Mouse (Mus musculus): ENCODE results near the gene Lypd6. TPM values are rescaled to one million over a fixed set of nuclear protein-coding genes. Genes with fewer than 3 reads are reported as not detected.

Gene Lypd6
- total RNA-seq, 1 experiment from 2014 or later = 23.3 TPM

DNA sequence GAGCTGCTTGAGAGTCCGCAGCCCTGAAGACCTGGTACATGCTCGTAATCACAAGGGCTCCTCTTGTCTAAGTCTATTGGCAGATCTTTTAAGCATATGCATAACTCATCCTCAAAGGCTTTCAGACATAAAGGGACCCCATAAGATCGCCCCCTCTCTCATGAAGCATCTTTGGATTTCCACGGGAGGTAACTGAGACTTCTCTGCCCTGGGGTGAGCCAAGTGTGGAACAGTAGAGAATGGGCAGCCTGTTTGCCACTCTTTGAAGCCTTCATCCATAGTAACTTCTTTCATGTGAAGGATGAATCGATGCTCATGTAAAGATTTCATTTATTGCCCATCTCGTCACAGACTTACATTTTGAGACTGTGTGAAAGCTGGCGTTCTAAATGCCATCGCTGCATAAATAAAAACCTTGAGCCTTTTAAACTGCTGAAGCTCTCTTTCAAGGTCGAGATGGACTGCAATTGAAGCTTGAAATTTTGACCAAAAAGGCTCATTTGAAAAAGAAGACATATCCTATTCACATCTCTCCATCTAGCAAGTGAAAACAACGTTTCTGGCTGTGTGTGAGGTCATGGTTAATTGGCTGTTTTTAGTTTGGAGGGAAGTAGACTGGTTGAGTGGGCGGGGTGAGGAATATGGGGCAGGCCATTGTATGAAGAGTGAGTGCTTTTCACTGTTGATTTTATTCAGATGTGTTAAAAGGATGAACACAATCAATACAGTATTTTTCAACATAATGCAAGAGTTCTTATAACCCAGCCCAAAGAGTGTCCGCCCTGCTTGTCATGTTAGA is 107.7 kb downstream of the Lypd6 start:
- DNase-seq = no peak

DNA sequence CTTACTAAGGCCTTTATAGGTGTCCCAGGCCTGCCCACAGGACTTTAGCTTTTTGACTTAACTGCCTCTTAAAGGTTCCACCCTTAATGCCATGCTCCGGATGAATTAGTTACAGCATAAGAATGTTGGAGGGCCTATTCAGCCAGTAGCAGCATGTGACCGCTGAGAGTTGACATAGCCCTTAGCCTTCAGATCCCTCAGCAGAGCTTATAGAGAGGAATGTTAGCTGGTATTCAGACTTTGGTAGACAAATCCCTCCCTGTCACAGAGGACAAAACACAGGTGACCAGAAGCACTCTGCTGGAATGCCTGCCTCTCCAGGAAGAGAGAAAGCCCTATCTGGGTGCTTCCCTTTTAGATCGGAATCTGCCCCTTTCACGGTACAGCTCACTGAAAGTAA is 109.5 kb downstream of the Lypd6 start:
- DNase-seq = no peak

DNA sequence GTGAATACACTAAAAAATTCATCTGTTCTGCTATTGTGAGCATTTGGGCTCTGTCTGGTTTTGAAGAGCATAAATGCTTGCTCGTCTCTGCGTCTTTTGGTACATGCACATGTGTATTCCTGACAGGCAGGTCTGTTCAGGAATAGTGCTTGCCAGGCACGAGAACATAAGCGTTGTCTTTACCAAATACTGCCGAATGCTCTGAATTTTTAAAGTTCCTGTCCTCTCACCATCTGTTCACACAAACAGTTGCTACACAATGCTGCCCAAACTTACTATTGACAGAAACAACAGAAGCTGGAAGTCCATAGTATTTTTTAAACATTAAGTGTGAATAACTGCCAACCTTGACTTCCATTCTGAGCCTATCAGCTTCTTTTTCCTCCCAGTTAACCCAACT is 112.9 kb downstream of the Lypd6 start:
- DNase-seq = no peak

DNA sequence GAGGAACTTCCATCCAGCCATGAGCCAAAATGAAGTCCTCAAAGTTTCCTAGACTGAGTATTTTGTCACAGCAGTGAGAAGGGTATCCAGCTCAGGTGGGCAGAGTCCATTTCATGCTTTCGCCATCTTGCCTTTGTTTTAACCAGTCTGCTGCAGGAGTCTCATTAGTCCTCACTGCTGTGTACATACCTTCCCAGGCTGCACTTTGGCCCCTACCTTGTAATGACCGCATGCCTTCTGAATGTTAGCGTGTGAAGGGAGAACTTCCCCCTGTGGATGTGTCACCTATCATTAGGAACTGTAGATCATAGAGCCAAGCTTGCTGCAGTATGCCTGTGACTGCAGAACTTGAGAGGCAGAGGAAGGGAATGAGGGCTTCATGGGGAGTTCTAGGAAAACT is 114.2 kb downstream of the Lypd6 start:
- DNase-seq = no peak

DNA sequence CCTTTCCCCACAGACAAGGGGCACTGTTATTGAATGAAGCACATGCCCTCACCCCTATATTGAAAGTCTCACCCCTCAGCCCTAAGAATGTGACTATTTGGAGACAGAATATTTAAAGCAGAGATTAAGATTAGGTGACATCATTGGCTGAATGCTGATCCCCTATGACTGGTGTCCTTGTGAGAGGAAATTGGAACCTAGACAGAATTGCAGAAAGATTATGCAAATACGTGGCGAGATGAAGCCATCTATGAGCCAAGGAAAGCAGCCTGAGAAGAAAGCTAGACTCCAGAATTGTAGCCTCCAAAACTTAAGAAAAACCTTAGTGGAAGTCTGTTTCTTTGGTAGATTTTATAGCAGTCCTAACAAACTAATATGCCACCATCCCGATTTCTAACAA is 115.1 kb downstream of the Lypd6 start:
- no peak for DNase-seq

DNA sequence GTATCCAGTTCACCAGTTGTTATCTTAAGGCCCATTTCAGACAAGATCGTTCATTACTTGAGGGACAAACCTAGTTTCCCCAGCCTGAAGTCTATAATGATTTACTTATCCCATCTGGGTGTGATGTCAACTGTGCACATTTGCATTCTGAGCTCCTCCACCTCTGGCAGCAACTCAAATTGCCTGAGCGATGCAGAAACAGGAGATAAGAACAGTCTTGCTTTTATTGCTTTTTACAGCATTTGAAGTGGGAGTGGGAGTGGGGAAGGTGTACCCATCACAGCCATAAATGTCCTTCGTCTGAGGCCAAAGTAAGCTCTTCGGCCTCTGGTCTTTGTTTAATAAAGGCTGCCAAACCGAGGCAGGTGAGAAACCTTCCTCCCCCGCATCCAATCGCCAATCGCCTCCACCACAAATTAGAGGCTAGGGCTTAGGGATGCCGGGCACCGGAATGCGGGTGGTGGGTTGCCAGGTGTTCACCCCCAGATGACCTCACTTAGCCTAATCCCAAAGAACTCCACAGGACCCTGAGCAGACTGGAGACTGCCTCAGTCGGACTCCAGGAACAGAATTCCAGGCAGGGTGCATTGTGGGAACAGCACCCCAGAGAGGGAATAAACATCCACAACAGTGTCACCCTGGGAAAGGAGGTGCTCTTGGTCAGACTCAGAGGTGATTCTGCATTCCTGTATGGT is 120.6 kb downstream of the Lypd6 start:
- DNase-seq = no peak

DNA sequence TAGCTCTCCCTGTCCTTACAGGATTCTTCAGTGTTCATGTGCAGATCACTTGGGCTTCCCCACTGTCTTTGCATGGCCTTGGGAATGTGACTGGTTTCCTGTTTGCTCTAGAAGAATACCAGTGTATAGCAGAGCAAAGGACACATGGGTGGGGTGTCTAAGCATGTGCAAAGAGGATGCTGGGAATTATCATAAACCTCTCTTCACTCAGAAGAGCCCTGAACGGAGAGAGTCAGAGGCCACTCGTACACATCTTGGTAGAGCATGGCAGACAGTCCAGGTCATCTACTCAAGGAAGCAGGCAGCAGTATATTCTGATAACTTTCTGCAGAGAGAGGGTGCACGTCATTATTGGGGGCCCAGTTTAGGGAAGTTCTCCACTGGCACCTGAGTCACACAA is 122.6 kb downstream of the Lypd6 start:
- no peak for DNase-seq

DNA sequence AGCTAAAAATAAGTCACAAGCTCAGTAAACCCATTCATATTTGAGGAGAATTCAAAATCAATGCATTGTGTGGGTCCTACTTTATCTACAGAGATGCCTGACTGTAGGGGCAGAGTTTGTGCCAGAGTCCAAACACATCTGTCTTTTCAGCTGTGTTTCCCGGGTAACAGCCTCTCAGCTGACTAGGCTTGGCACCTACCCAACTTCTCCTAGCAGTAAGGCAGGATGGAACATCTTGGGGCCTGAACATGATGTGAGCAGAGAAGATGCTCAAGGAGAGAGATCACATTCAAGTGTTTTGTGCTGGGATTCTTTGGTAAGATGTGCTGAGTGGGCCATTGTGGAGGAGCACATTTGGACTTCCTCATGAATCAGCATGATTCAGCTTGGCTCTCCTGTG is 130.5 kb downstream of the Lypd6 start:
- DNase-seq = no peak

DNA sequence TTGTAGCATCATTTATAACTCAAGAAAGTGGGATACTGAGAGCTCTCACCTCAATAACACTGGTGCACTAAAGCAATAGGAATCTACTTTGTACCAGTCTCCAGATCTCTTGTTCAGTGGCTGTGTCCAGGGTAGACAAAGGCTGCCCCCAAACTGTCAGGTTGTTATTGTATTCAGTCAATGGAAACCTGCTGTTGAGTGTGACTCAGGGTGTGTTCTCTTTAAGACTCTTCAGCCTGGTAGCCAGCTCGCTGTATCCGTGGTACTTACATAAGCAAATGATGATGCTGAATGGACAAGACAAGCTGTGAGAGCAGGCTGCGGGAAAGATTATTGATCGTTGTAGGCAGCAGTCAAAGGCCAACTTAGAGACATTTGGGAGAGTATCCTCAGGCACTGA is 131.6 kb downstream of the Lypd6 start:
- DNase-seq = no peak

DNA sequence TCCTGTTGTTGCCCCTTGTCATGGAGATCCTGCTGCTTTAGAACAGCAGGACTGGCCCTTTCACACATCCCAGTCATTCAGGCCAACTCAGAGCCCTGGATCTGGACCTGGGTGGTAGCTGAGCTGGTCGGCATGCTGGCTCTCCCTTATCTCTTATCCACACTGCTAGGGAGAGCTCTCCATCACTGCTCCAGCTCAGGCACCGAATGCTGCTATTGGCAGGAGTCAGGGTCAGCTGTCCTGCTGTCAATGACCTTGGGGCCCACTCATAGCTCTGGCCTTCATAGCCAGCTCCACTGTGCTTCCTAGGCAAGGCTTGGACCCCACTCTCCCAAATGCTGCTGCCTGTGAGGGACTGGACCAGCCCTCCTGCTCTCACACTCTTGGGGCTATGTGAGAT is 134.3 kb downstream of the Lypd6 start:
- peak; percentile 23 for DNase-seq

DNA sequence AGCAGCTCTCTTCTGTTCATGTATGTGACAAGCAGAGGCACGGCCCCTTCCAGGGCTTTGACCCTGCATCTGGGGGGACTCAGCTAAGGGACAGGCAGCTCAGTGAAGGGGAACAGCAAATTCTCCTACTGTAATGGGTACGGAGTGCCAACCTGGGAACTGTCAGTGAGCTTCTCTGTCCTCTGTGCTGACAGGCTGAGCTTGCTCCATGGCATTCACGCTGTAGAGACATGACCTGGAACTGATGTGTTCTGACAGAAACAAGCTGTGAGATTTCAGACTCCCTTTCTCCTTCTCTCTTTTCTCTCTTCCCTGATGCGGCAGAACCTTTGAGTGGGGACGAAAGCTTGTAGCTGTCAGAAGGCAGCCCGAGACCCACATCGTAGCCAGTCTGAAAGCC is 154.3 kb downstream of the Lypd6 start:
- no peak for DNase-seq

DNA sequence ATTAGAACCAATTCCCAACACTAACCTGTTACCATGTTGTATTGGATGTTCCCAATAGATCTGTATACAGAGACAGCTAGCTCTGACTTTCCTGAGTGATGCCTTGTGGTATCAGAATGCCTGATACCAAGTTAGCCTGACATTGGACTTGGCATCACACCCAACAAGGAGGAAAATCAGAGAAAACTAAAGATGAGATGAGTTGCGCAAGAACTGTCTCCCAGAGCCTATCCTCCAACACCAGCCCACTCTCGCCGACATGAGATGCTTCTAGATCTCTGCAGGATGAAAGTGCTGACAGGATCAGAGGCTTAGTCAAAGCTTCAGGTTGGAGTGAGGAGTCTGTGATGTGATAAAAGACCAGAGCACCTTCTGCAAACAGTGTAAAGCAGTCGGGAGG is 158.8 kb downstream of the Lypd6 start:
- no peak for DNase-seq

DNA sequence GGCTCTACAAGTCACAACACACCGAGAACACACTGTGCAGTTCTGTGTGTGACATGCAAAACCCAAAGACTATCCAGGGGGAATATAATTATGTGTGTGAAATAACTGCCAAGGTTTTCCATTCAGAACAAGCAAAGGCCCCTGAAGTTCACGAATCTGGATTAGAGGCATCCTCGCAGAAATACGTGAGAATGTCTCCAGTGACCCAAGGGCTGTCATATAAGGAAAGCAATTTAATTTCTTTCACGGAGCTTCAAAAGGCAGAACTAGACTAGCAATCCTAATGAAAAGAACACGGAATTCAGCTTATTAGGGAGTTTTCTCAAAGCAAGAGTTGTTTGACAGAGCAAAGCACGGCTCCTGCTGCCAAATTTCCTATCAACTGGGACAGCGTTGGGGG is 167.3 kb downstream of the Lypd6 start:
- no peak for DNase-seq

Other genes starting within 250 kb of the Lypd6 start
- gene Mmadhc, start 230.4 kb downstream of the Lypd6 start, total RNA-seq (2021) = 105 and 106 TPM in 2 replicates

Measured in adrenal gland, postnatal 25 days (tissue).